Comparison of ENCODE assay signal across 10 mouse cellular contexts in the genomic region with DNA sequence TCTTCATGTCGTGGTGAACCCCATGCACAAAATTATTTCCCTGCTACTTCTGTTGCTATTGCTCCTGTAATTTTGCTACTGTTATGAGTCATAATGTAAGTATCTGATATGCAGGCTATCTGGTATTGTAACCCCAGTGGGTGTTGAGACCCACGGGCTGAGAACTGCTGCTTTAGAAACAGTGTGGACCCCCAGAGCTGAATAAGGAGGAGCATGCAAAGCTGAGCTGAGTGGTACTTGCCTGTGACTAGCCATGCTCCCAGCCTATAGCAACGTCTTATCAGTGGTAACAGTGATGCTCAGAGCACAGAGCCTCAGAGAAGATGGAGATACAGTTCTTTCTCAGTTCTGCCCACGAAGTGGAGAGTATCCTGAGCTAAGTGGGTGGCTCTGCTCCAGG.
"Had no signal": no experiment of that assay in that cellular context is flagged by ENCODE, and none has a peak within 500 bp of the region (broad histone marks: within the 10 kb centered on the region; RNA-seq: fewer than 3 reads in every experiment).

No protein-coding gene starts in this region.

- DNase-seq: kidney, adult 2 months; kidney, postnatal 10 days; lung, adult 18-20 months; right cerebral cortex, adult 18-20 months; right cerebral cortex, postnatal 25 days; thymus, adult 18-20 months; thymus, postnatal 14 days had no signal

- H3K27ac ChIP-seq: limb, embryonic 13.5 days; liver, embryonic 14.5 days; midbrain, embryonic 13.5 days had no signal

- H3K4me2 ChIP-seq: midbrain, embryonic 13.5 days had no signal

- ATAC-seq: midbrain, embryonic 13.5 days had no signal

- H3K9ac ChIP-seq: limb, embryonic 13.5 days; liver, embryonic 14.5 days; midbrain, embryonic 13.5 days had no signal

- H3K27me3 ChIP-seq: midbrain, embryonic 13.5 days had no signal

- H3K9me3 ChIP-seq: limb, embryonic 13.5 days; midbrain, embryonic 13.5 days had no signal

- H3K4me3 ChIP-seq: limb, embryonic 13.5 days; midbrain, embryonic 13.5 days had no signal

- H3K36me3 ChIP-seq: limb, embryonic 13.5 days; midbrain, embryonic 13.5 days had no signal
